Mouse (Mus musculus) Muller cell, postnatal 12 days (primary cell): Measurements from ENCODE around the gene Snrnp27.

Experiments
- DNase-seq: peaks from one replicate; pipeline ENCODE4 v3.0.0-alpha.2; 2015; ENCODE audit errors: inconsistent ontology term

Snrnp27 gene

DNA sequence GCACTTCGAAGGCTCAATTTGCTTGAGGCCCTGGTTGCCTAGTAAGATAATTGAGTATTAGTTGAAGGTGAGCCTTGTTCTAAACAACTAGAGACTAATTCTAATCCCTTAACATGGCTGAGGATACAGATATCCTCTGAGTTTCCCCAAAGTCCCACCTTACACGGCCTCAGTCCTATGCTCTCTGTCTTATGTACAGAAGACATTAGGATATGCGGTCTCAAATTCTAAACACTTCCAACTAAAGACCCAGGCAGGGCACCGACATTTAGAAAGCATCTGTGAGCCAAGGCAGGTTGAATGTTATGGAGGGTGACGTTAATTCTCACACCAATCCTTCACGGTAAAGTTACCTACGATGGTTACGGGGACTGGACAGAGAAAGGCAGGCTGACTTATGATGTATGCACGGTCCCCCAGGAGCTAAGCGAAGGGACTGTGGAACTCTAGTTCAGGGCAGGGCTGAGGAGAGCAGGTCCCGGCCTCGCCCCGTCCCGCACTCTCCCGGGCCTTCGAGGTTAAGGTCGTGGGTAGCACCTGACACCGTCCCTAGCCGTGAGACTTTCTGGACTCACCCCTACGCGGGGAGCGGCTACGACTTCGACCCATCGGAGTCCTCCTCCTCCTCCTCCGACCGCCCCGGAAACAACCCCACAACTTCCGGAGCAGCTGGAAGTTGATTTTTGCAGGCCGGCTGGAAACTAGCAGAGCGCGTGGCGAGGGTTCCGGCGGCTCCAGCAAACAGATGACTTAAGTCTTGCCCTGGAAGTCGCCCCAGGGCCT, at the start of gene Snrnp27:
Snrnp27 (minus strand) TSS at position 651 of the 783 bp plus-strand sequence.
- DNase-seq, result peak; percentile 93

DNA sequence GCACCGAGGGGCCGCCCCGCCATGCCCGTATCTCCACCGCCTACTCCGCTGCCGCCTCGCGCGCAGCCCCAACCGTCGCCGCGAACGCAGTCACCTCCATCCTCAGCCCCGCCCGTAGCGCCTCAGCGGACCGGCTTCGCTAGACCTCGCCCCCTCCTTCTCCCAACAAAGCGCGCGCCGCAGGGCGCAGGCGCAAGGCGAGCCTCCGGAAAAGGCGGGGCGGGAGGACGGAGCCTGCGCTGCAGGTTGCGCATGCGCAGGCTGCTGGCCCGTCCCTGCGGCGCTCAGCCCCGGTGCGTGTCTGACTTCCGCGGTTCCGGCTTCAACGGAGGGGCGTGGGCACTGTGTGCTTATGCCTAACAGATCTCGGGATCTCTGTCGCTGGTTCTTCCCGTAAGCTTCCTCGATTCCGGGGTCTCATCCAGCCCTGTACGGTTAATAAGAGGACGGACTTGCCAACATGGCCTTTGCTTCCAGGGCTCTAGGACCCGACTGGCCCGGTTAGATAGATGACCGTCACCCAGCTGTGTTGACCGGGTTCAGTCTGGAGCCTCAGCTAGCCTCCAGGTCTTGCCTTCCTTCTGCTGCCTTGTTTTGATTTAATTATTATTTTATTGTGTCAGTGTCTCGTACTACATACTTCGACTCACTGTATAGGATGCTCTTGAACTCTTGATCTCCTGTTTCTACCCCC, 49.0 kb upstream of the Snrnp27 start, which contains the start of gene Gmcl1:
Gmcl1 (minus strand) TSS at position 201 of the 694 bp plus-strand sequence.
- DNase-seq, result peak; percentile 99

DNA sequence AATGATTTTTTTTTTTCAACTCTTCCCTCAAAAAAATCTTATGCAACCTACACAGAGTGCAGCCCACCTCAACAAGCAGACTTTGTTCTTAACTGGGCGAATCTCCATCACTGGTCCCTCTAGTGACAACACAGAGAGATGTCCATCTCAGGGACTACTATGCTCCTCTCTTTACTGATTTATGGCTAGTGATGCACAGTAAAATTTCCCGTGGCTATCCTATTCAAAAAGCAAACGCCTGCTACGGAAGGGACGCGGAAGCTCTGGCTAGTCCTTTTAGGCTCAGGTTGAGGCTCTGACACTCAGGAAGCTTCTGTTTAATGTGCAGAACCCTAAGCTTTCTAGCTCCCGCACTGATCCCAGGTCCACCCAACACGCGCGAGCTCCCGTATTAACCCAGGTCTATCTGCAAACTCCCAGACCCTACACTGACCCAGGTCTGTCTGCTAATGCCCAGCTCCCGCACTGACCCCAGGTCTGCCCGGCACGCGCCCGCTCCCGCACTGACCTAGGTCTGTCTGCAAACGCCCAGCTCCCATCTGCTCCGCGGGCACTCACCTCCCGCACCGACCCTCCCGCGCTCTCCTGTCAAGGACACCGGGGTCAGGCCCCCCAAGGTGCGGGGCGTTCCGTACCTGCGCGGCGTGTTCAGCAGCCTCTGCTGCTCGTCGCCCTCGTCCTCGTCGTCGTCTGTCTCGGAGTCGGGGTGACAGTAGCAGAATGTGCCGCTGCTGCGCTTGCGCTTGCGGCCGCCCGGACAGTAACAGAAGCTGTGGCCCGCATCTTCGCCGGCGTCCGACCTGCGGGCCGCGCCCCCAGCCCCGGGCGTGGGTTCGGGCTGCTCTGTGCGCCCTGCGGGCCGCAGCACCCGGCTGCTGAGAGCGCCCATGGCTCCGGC, 48.2 kb upstream of the Snrnp27 start:
- DNase-seq, result peak; percentile 11

DNA sequence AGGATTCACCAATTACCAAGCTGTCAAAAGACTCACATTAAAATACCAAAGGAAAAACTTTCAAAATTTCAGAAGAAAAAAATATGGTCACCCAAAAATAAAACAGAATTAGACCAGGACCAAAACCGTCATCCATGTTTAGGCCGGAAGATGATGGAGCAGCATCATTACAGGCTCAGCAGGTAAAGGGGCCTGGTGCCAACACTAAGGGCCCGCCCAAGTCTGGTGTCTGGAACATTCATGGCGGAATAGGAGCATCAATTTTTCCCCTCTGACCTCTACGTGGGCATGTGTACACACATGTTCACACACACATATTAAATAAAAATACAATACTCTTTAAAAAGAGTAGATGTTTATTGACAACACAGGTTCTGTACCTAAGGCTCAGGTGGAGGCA, 44.4 kb upstream of the Snrnp27 start:
- no peak for DNase-seq

DNA sequence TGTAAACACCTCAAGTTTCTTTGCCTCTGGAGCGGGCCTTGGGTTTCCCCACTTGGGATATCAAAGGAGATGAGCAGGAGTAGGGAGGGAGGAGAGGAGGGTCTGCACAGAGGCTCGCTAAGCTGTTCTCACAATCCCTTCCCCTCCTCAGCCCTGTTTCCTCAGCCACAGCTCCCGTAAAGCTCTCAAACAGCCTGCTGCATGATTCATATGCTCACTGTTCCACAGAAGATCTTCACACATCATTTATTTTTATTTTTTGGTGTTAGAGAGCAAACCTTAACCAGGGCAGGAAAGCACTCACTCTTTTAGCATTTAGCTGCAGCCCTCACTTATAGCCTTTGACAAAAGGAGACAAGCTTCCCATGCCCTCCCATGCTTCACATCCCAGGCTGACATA, 37.7 kb upstream of the Snrnp27 start:
- DNase-seq, result no peak

DNA sequence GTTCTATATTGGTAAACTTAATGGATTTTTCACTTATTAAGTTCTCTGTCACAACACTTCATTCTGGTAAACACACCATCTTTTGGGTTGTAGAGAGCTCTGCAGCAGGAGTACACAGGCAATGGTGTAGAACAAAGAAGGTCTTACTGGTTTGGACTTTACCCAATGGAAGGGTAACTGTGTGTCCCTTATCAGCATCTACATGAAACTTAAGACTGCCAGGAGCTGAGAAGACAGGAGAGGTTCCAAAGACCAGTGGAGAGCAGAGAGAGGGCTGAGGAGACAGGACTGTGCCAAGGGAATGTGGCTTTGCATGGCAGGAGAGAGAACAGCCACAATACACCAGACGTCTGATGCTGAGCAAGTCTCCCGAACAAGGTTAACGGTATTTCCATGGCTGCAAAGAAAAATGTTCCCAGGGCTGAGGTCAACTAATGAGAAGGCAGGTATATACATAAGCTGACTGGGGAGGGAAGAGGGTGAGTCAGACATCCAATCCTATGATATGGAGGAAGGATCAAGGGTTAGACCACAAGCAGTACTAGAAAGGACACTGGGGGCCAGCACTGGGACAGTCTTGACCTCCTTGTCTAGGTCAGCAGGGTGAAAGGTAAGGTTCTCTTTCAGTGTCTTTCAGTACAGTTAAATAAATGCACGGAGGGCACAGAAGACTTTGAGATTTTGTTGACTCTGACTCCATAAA, 23.9 kb upstream of the Snrnp27 start:
- DNase-seq, result no peak

DNA sequence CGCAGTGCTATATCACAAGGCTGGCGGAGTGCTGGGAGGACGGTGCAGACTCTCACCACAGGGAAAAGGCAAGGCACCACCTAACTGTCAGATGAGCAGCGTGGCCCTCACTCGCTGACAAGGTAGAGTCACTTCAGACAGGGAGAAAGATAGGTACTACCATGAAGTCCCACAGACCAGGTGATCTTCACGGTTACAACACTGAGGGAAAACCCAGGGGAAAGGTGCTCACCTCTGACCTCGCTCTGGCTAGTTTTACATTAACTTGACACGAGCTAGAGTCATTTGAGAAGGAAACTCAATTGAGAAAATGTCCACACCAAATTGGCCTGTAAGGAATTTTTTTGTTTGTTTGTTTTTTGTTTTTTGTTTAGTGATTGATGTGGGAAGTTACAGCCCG, 18.3 kb upstream of the Snrnp27 start:
- no peak for DNase-seq

DNA sequence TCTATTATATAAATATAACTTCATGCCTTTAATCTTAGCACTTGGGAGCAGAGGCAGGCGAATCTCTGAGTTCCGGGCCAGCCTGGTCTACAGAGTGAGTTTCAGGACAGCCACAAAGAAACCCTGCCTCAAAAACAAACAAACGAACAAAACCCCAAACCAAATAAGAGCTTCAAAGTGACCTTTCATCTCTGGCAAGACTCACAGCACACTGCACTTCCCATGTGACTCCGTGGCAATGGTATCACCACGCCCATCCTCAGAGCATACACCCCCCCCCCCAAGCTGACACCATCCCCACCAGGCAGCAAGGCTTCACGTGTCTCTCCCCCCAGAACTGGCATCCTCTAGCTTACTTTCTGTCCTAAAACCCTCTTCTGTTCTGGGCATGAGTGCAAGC, 13.6 kb upstream of the Snrnp27 start:
- no peak for DNase-seq

DNA sequence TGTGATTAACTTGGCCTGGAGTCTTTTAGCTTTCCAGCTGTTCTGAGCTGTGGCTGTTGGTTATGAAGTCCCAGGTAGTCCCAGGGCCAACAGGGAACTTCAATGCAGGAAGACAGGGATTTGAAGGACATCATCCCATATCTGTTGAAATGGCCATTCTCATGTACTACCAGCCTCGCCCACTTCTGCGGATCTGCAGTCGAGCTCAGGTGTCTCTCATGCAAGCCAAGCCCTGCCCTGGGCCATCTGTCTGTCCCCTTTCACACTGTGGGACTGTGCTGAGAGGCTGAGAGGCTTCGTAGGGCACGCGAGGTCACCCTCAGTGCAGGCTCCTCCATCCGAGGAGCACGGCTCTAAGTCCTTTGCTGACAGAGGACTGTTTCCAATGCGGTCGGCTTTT, 11.9 kb upstream of the Snrnp27 start:
- DNase-seq, result no peak

DNA sequence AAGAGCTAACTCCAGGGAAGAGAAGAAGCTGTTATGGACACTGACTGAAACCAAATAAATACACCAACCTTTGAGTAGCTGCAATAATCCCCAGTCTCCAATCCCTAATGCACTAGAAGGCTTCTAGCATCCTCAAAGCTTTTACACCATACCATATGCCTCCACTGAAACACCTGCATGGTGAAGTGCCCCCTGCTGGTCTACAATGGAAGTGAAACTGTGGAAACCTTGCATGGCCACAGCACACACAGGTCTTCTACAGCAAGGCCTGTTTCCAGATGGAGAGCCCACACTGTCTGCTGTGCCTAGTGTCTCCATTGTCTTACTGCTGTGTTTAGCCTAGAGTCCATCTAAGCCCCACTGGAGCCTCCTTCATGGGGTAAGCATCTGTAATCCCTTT, 10.1 kb upstream of the Snrnp27 start:
- DNase-seq, result no peak

DNA sequence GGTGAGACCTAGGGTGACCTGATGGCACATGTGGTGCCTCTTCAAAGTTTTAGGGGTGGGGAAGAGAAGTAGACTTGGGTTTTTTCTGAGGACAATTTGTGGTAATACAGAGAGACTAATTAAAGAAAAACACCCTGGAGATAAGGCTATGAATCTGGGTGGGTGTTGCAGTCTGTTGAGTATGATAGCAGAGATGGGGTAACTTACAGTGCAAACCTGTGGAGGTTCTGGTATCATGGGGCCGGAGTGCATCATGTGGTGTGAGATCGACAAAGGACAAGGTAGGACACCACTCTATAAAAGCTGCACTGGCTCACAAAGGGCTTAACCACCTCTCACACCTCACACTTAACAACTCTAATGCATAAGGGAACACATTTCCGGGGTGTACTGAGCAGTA, 5.3 kb upstream of the Snrnp27 start:
- no peak for DNase-seq

DNA sequence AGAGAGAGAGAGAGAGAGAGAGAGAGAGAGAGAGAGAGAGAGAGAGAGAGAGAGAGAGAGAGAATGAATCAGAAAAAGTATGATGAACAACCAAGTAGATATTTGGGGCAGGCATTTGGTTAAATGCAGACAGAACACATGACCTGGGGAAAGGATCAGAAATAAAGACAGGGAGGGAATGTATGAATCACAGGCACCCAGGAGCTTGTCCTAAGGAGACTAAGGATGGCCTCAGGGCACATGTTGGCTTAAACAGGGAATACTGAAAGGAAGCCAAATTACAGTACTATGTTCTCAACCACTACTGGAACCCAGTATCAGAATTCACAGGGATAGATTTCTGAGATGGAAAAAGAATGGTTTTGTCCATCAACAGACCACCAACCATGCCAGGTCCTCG, 2.6 kb upstream of the Snrnp27 start:
- DNase-seq, result no peak

DNA sequence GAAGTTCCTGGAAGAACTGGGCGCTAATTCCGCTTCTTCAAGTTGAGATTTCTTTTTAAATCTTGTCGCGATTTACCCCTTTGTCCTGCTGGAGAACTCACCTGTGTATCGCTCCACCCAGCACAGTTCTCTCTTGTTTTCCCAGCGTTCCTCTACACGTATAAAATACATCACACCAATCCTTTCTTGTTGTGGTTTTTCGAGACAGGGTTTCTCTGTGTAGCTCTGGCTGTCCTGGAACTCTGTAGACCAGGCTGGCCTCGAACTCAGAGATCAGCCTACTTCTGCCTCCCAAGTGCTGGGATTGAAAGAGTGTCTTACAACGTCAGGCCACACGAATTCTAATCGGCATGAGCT, 311 bp upstream of the Snrnp27 start:
- DNase-seq, result no peak

DNA sequence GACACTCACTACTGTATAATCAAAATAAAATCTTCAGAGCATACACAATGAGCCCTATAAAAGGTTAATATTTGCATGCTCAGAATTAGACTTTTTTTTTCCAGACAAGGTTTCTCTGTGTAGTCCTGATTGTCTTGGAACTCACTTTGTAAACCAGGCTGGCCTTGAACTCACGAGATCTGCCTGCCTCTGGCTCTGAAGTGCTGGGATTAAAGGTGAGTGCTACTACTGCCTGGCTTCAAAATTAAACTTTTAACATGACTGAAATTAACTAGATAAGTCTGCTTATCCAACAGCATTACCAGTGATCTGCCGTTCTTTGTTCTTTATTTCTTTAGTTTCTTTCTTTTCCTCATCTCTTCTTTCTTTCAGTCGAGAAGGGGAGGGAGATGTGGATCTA, 3.0 kb downstream of the Snrnp27 start:
- no peak for DNase-seq

DNA sequence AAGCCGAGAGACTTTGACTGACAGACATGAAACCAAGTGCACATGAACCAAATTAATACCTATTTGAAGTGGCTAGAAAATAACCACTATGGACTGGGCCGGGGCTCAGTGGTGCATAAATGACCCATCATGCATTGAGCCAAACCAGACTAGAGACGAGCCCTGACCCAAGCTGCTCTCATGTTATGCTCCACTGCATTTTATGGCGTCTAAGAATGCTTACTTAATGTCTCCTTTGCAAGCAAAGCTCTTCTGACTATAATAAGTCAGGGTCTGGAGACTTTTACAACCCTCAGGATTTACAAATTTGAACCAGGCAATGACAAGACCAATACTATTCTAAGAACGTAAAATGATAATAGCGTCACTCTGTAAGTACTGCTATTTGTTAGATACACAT, 6.0 kb downstream of the Snrnp27 start:
- DNase-seq, result no peak

DNA sequence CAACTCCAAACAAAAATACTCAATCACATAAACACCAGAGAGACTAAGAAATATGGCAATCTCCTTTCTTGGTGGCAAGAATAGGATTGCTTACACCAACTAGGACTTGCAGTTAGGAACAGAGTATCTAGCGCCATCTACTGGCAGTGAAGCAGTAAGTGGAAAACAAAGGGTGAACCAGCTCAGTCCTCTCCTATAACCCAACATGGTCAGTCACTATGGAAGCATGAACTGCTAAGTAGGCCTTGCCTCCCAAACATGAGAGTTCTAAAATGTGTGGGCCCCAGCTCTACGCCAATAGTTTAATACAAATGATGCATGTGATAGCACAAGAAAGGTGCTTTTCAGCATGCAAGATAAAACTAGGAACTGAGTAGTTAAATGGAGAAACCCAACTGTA, 13.4 kb downstream of the Snrnp27 start:
- DNase-seq, result peak; percentile 64

DNA sequence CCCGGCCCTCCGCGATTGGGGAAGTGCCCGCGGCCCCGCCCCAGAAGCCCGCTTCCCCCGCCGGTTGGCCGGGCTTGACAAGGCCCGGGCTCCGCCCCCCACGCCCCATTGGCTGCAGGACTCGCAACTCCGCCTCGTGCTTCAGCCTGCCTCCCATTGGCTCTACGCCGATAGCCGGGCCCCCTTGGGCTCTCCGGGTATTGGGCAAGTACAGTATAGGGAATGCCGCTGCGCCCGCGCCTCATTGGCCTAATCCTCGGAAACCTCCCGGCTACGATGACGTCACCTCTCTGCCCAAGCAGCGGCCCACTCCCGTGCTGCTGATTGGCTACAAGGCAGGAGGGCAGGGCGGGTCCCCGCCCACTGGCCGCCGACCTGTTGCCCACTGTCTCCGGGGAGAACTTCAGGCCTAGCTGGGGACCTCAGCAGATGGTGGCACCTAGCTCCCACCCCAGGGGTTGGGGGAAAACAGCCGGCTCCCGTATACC, 15.0 kb downstream of the Snrnp27 start:
- DNase-seq, result peak; percentile 100

DNA sequence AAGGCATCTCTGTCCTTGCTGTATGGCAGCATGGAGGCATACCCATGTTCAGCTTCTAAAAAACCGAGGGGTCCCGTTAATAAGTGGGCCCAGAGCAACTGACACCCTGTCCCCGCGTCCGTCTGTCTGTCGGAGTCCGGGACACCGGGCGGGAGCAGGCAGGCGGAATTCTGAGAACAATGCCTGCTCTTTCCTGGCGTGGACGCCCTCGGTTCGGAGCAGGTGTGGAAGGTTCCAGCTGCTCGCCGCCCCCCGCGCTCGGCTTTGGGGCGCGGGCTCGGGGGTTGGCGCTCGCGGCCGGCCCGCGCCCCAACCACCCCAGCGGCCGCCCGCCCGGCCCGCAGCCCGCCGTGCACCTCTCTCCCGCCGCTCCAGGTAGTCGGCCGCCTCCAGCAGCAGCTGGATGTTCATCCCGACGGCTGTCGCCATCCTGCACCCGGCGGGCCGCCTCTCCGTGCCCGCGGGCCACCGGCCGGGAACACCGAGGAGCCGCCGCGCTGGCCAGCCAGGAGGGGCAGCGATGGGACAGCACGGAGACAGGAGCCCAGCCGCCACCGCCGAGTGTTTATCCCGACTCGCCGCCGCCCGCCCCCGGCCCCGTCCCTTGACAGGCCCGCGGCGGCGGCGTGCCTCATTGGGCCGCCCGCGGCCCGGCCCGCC, 15.6 kb downstream of the Snrnp27 start, which contains the start of gene Mxd1:
Mxd1 (minus strand) TSS at position 582 of the 660 bp plus-strand sequence.
- DNase-seq, result no peak

DNA sequence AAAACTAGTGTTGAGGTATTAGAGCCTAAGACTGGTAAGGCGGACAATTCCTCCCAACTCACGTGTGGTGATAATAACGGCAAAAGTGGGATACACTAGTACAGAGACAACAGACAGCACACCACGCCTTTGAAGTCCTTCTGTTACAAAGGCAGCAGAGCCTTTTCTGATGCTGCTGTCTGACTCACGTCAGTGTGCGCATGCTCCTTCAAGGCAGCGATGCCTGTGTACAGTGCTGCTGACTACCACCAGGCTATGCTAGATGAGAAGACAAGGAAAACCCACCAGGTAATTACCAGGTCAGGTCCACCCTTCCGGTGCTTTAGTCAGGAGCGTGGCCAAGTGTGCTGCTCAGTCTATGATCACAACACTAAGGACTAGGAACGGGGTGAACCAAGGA, 17.3 kb downstream of the Snrnp27 start:
- DNase-seq, result no peak

DNA sequence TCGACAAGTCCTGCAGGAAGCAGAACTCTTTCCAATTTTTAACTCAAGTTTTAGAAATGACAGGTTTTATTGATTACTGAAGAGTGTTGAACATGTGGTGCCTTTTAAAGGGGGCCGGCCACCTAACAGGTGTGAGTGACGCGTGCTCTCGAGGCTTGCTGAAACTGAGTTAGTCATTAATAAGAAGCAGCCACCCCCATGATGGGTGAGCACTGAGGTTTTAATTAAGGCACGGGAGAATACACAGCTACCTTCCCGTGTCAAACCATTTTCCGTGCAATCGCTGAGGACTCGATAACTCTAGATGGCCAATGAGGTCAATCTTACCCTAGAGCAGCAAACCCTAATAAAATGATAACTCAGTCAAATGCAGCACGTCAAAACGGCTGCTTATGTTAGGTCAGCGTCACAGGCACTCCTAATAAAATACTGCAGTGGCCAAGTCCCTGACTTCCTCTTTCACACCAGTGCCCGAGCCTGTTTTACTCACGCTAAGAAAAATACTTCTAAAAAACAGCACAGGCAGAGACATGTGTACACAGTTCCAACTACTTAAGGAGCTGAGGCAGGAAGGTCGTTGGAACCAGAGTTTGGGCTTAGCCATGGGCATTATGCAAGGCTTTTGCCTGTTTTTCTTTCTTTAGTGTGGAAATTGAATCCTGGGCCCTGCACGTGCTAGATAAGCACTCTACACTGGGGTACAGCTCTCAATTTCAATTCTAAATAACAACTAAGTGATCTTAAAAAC, 18.6 kb downstream of the Snrnp27 start:
- DNase-seq, result no peak
